In the genomic region with DNA sequence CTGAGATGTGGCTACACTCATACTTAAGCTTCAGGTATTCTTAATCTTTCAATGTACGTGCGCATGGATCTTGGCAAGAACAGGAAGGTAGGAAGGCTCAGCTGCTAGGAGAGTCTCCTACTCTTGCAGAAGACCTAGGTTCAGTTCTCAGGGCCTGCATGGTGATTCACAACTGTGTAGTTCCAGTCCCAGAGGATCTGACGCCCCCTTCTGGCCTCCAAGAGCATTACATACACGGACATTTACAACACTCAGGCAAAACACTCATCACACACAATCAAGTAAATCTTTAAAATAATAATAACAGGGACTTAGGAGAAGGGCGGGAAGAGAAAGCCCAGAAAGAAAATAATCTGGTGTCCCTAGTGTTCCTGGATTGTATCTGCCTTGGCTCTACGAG, we compare ENCODE assay signal across 8 mouse cellular contexts. TPM values are rescaled to one million over a fixed set of nuclear protein-coding genes. Genes with fewer than 3 reads are reported as not detected.
DNase-seq lines count a peak whose midpoint lies in the region; ATAC-seq and TF ChIP-seq lines count a peak whose summit lies in the region.
"Had no signal": no experiment of that assay in that cellular context is flagged by ENCODE, and none has a peak within 500 bp of the region (broad histone marks: within the 10 kb centered on the region; RNA-seq: fewer than 3 reads in every experiment).

No protein-coding gene starts in this region.

- ATAC-seq in forebrain, embryonic 15.5 days (replicated peaks), result no peak
- ATAC-seq in kidney, postnatal 0 days (replicated peaks; ENCODE audit: low FRiP score, low read depth), result no peak
- ATAC-seq in midbrain, embryonic 11.5 days (ENCODE audit: low FRiP score), result no peak

- H3K27ac ChIP-seq in forebrain, embryonic 15.5 days (replicated peaks), result no peak overlapping the region
- H3K27ac ChIP-seq in kidney, postnatal 0 days, result no peak overlapping the region
- H3K27ac ChIP-seq in midbrain, embryonic 11.5 days (ENCODE audit: low read depth, low read length), result no peak overlapping the region

- peak; percentile 15 for DNase-seq in spleen, adult 12 weeks (ENCODE audit: low spot score)
- DNase-seq in spleen, postnatal 14 days (ENCODE audit: low spot score in 2 of 2), result no peak
- peak; percentile 64 for DNase-seq in adrenal gland, postnatal 14 days
- DNase-seq in kidney, postnatal 0 days (ENCODE audit: low spot score), result peak; percentile 29
- no peak for DNase-seq in midbrain, embryonic 11.5 days (ENCODE audit: low spot score, missing footprints)
- no peak for DNase-seq in right cerebral cortex, postnatal 10 days (ENCODE audit: low spot score in 2 of 2)

- peaks cover 6% of the 10 kb centered on the region for H3K4me1 ChIP-seq in forebrain, embryonic 15.5 days
- H3K4me1 ChIP-seq in kidney, postnatal 0 days (replicated peaks; ENCODE audit: insufficient read depth, low read length), result 0 out of 2 replicates have a peak, but pooled peaks cover 2% of the 10 kb centered on the region
- no peaks in the 10 kb centered on the region for H3K4me1 ChIP-seq in midbrain, embryonic 11.5 days (ENCODE audit: control insufficient read depth, insufficient read depth, low read length)

- H3K27me3 ChIP-seq in forebrain, embryonic 15.5 days, result no peaks in the 10 kb centered on the region
- H3K27me3 ChIP-seq in kidney, postnatal 0 days (ENCODE audit: insufficient read depth, low read length), result no peaks in the 10 kb centered on the region
- H3K27me3 ChIP-seq in midbrain, embryonic 11.5 days (ENCODE audit: control insufficient read depth, insufficient read depth, low read length), result no peaks in the 10 kb centered on the region

- H3K36me3 ChIP-seq in forebrain, embryonic 15.5 days, result peaks cover 22% of the 10 kb centered on the region
- peaks cover 12% of the 10 kb centered on the region; the same call in 1 of the 2 replicates for H3K36me3 ChIP-seq in kidney, postnatal 0 days (ENCODE audit: insufficient read depth, low read length)
- H3K36me3 ChIP-seq in midbrain, embryonic 11.5 days (ENCODE audit: control insufficient read depth, insufficient read depth, low read length), result peaks cover 7% of the 10 kb centered on the region; the same call in 1 of the 2 replicates

- no peaks in the 10 kb centered on the region for H3K9me3 ChIP-seq in forebrain, embryonic 15.5 days
- H3K9me3 ChIP-seq in kidney, postnatal 0 days (replicated peaks; ENCODE audit: low read length), result no peaks in the 10 kb centered on the region
- no peaks in the 10 kb centered on the region for H3K9me3 ChIP-seq in midbrain, embryonic 11.5 days (ENCODE audit: control insufficient read depth, low read length)

- peak; percentile 61 for TF ChIP-seq CTCF in kidney, postnatal 0 days (IDR thresholded peaks at IDR 0.05; ENCODE audit: low read depth)

- 61% methylated on average over 6 of the region's 6 CpGs for WGBS in forebrain, embryonic 15.5 days
- WGBS in kidney, postnatal 0 days, result 57% methylated on average over 6 of the region's 6 CpGs
- 56% methylated on average over 6 of the region's 6 CpGs for WGBS in midbrain, embryonic 11.5 days

- no peak overlapping the region for H3K4me3 ChIP-seq in forebrain, embryonic 15.5 days
- H3K4me3 ChIP-seq in kidney, postnatal 0 days (replicated peaks; ENCODE audit: low read depth, low read length), result no peak overlapping the region; the same call in 1 of the 2 replicates
- no peak overlapping the region for H3K4me3 ChIP-seq in midbrain, embryonic 11.5 days (ENCODE audit: low read depth, low read length)

- H3K4me2 ChIP-seq in forebrain, embryonic 15.5 days (replicated peaks), result peak overlapping the region; percentile 47
- H3K4me2 ChIP-seq in kidney, postnatal 0 days (ENCODE audit: low read length), result peak overlapping the region; percentile 53
- peak overlapping the region; percentile 44; the same call in 1 of the 2 replicates for H3K4me2 ChIP-seq in midbrain, embryonic 11.5 days

- H3K9ac ChIP-seq in forebrain, embryonic 15.5 days (replicated peaks), result no peak overlapping the region
- H3K9ac ChIP-seq in kidney, postnatal 0 days (ENCODE audit: low read depth, low read length), result no peak overlapping the region
- H3K9ac ChIP-seq in midbrain, embryonic 11.5 days (ENCODE audit: low read length), result no peak overlapping the region

RNA-seq across cellular contexts. Expression of a gene that starts 14.8 kb away (rescaled TPM):
- 6.5 and 6.6 TPM in 2 replicates for total RNA-seq in adrenal gland, postnatal 14 days (2021)
- 11.5 and 12.7 TPM in 2 replicates for polyA plus RNA-seq in forebrain, embryonic 15.5 days (2015; fragmentation: Nextera tagmentation; extraction: Ambion mirVana)
- polyA plus RNA-seq in kidney, postnatal 0 days (2015; fragmentation: Nextera tagmentation; extraction: Ambion mirVana), result 9.6 and 10.1 TPM in 2 replicates
- polyA plus RNA-seq in midbrain, embryonic 11.5 days (2014; fragmentation: Nextera tagmentation; extraction: Ambion mirVana), result 11.9 and 13.8 TPM in 2 replicates

RNA-seq across cellular contexts. Expression of a gene that starts 31.0 kb away (rescaled TPM):
- total RNA-seq in adrenal gland, postnatal 14 days (2021), result not detected in 2 replicates
- not detected in 2 replicates for polyA plus RNA-seq in forebrain, embryonic 15.5 days (2015; fragmentation: Nextera tagmentation; extraction: Ambion mirVana)
- not detected in 2 replicates for polyA plus RNA-seq in kidney, postnatal 0 days (2015; fragmentation: Nextera tagmentation; extraction: Ambion mirVana)
- polyA plus RNA-seq in midbrain, embryonic 11.5 days (2014; fragmentation: Nextera tagmentation; extraction: Ambion mirVana), result not detected in 2 replicates
- polyA plus RNA-seq: large intestine, adult 2 months had no signal

RNA-seq across cellular contexts. Expression of a gene that starts 38.9 kb away (rescaled TPM):
- 1.2 and 9.0 TPM in 2 replicates for total RNA-seq in adrenal gland, postnatal 14 days (2021)
- 0.24 TPM in 1 of 2 replicates, not detected in the other for polyA plus RNA-seq in forebrain, embryonic 15.5 days (2015; fragmentation: Nextera tagmentation; extraction: Ambion mirVana)
- 0.11 and 0.15 TPM in 2 replicates for polyA plus RNA-seq in kidney, postnatal 0 days (2015; fragmentation: Nextera tagmentation; extraction: Ambion mirVana)
- 20.4 and 20.5 TPM in 2 replicates for polyA plus RNA-seq in midbrain, embryonic 11.5 days (2014; fragmentation: Nextera tagmentation; extraction: Ambion mirVana)

Comparison
In these comparisons a context has a peak if more than half of its experiments do, and no peak if none do; other contexts are left out.
1. DNase-seq: peak in spleen, adult 12 weeks (single experiment), adrenal gland, postnatal 14 days (single experiment) and kidney, postnatal 0 days (single experiment); none in spleen, postnatal 14 days (0 of 2), midbrain, embryonic 11.5 days (single experiment) and right cerebral cortex, postnatal 10 days (0 of 2).
2. RNA of a gene that starts 38.9 kb away (polyA plus RNA-seq): 20.4 to 20.5 TPM in midbrain, embryonic 11.5 days; 0.11 to 0.15 TPM in kidney, postnatal 0 days and 0.24 TPM in forebrain, embryonic 15.5 days; every median in the first group is over 10 times any median in the second.
3. Peak in every context shown above with its lines, with median percentiles within 50 percentile points of each other: H3K4me2 ChIP-seq.